12 mouse cellular contexts compared by ENCODE assay signal in genomic region chr10:128742616-128743015, GRCm38 (mm10). TPM values are rescaled to one million over a fixed set of nuclear protein-coding genes. Genes with fewer than 3 reads are reported as not detected.
DNase-seq lines count a peak whose midpoint lies in the region; ATAC-seq and TF ChIP-seq lines count a peak whose summit lies in the region.
"Had no signal": no experiment of that assay in that cellular context is flagged by ENCODE, and none has a peak within 500 bp of the region (broad histone marks: within the 10 kb centered on the region; RNA-seq: fewer than 3 reads in every experiment).

No protein-coding gene starts in this region.

- H3K4me2 ChIP-seq in kidney, postnatal 0 days (ENCODE audit: low read length) = peak overlapping the region; percentile 98
- peak overlapping the region; percentile 74 for H3K4me2 ChIP-seq in CH12.LX (ENCODE audit: insufficient read depth, low read depth, poor library complexity, severe bottlenecking)
- H3K4me2 ChIP-seq in limb, embryonic 12.5 days = peak overlapping the region; percentile 94; the same call in 1 of the 2 replicates

- no peaks in the 10 kb centered on the region for H3K27me3 ChIP-seq in kidney, postnatal 0 days (ENCODE audit: insufficient read depth, low read length)
- peaks cover 3% of the 10 kb centered on the region for H3K27me3 ChIP-seq in CH12.LX (replicated peaks)
- peaks cover 30% of the 10 kb centered on the region for H3K27me3 ChIP-seq in limb, embryonic 12.5 days

- TF ChIP-seq EP300 in CH12.LX (IDR thresholded peaks at IDR 0.05; ENCODE audit: low read length) = no peak

- DNase-seq in kidney, postnatal 0 days (ENCODE audit: low spot score) = no peak
- no peak for DNase-seq in kidney, adult 18-20 months
- DNase-seq in CH12.LX (ENCODE audit: extremely low read depth) = no peak
- DNase-seq in NIH3T3 (ENCODE audit: low read depth) = peak; percentile 12
- DNase-seq in left cerebral cortex, adult 9 months (ENCODE audit: low spot score in 2 of 2) = no peak
- no peak for DNase-seq in layer of hippocampus, adult 18-20 months (ENCODE audit: low spot score in 2 of 2)
- no peak for DNase-seq in left cerebral cortex, adult 2 months (ENCODE audit: extremely low spot score in 1 of 2, low spot score in 2 of 2)
- DNase-seq: adrenal gland, postnatal 14 days; thymus, adult 18-20 months had no signal

- H3K79me2 ChIP-seq in CH12.LX (replicated peaks; ENCODE audit: control insufficient read depth, extremely low read depth, insufficient read depth, poor library complexity, severe bottlenecking) = 0 out of 2 replicates have a peak, but pooled peaks cover 3% of the 10 kb centered on the region

- H3K27ac ChIP-seq in kidney, postnatal 0 days = no peak overlapping the region
- H3K27ac ChIP-seq in CH12.LX (ENCODE audit: insufficient read depth, low read depth) = no peak overlapping the region
- no peak overlapping the region for H3K27ac ChIP-seq in limb, embryonic 12.5 days
- H3K27ac ChIP-seq in left cerebral cortex, adult 2 months = no peak overlapping the region
- H3K27ac ChIP-seq: neural tube, embryonic 12.5 days had no signal

- in situ Hi-C loops in CH12.LX (cut with MboI; ENCODE audit: low pct_ligation_motif_present, low pct_unique_long_range_greater_than_20kb, low sequenced_read_pairs) = no loop called here

- intact Hi-C loops in left cerebral cortex, adult 2 months (cut with DNase I) = no loop called here

- TF ChIP-seq RAD21 in CH12.LX (IDR thresholded peaks at IDR 0.05; ENCODE audit: low read depth, low read length) = no peak

- no peak for TF ChIP-seq POLR2A in CH12.LX (IDR thresholded peaks at IDR 0.05; ENCODE audit: low read depth, low read length)

- no peaks in the 10 kb centered on the region for H3K9me3 ChIP-seq in kidney, postnatal 0 days (replicated peaks; ENCODE audit: low read length)
- no peaks in the 10 kb centered on the region for H3K9me3 ChIP-seq in CH12.LX (replicated peaks; ENCODE audit: low read length)
- H3K9me3 ChIP-seq in limb, embryonic 12.5 days = no peaks in the 10 kb centered on the region
- H3K9me3 ChIP-seq: neural tube, embryonic 12.5 days had no signal

- H3K36me3 ChIP-seq in kidney, postnatal 0 days (ENCODE audit: insufficient read depth, low read length) = no peaks in the 10 kb centered on the region
- H3K36me3 ChIP-seq in CH12.LX (replicated peaks in 1 of 2; ENCODE audit: control insufficient read depth in 1 of 2, insufficient read depth in 1 of 2, low read length in 1 of 2) = no peaks in the 10 kb centered on the region
- no peaks in the 10 kb centered on the region for H3K36me3 ChIP-seq in limb, embryonic 12.5 days
- H3K36me3 ChIP-seq: neural tube, embryonic 12.5 days had no signal

- H3K4me1 ChIP-seq in kidney, postnatal 0 days (replicated peaks; ENCODE audit: insufficient read depth, low read length) = peaks cover 23% of the 10 kb centered on the region
- H3K4me1 ChIP-seq in CH12.LX (ENCODE audit: control insufficient read depth in 1 of 2, insufficient read depth in 2 of 2) = peaks cover 5 to 32% of the 10 kb centered on the region in 2 experiments
- H3K4me1 ChIP-seq in limb, embryonic 12.5 days (replicated peaks) = peaks cover 29% of the 10 kb centered on the region

- TF ChIP-seq CTCF in kidney, postnatal 0 days (IDR thresholded peaks at IDR 0.05; ENCODE audit: low read depth) = no peak
- TF ChIP-seq CTCF in CH12.LX (conservative IDR thresholded peaks at IDR 0.05 in 1 of 2, IDR thresholded peaks at IDR 0.05 in 1 of 2; ENCODE audit: low read depth in 2 of 2, low read length in 2 of 2) = no peak
- TF ChIP-seq CTCF in left cerebral cortex, adult 2 months (IDR thresholded peaks at IDR 0.05) = no peak

- no peak overlapping the region for H3K9ac ChIP-seq in kidney, postnatal 0 days (ENCODE audit: low read depth, low read length)
- H3K9ac ChIP-seq in CH12.LX (ENCODE audit: insufficient read depth, low read depth) = 0 out of 2 replicates have a peak overlapping the region, but pooled peaks have one; percentile 50
- no peak overlapping the region for H3K9ac ChIP-seq in limb, embryonic 12.5 days (replicated peaks)
- H3K9ac ChIP-seq: neural tube, embryonic 12.5 days had no signal

- dilution Hi-C loops in CH12.LX (cut with MboI; ENCODE audit: extremely low pct_ligation_motif_present, extremely low pct_unique_long_range_greater_than_20kb, low sequenced_read_pairs) = no loop called here

- H3K4me3 ChIP-seq in kidney, postnatal 0 days (replicated peaks; ENCODE audit: low read depth, low read length) = peak overlapping the region; percentile 73; the same call in 1 of the 2 replicates
- peak overlapping the region in 2 of 3 experiments; percentile 83 to 84 for H3K4me3 ChIP-seq in CH12.LX (replicated peaks in 1 of 3; ENCODE audit: low read depth in 2 of 3, low read length in 2 of 3, poor library complexity in 1 of 3)
- H3K4me3 ChIP-seq in limb, embryonic 12.5 days (replicated peaks) = peak overlapping the region; percentile 69
- H3K4me3 ChIP-seq in left cerebral cortex, adult 2 months = no peak overlapping the region
- H3K4me3 ChIP-seq: erythroblast, embryonic 14.5 days had no signal

- no peak for ATAC-seq in kidney, postnatal 0 days (replicated peaks; ENCODE audit: low FRiP score, low read depth)
- no peak for ATAC-seq in limb, embryonic 12.5 days (ENCODE audit: insufficient number of reproducible peaks, insufficient read depth, low FRiP score, low TSS enrichment, low read depth)

- 31% methylated on average over 4 of the region's 4 CpGs for WGBS in kidney, postnatal 0 days
- WGBS in limb, embryonic 12.5 days = 28% methylated on average over 4 of the region's 4 CpGs

TF ChIP-seq in CH12.LX, 34 proteins besides CTCF, POLR2A, EP300 and RAD21:
- TF ChIP-seq CHD2 (IDR thresholded peaks at IDR 0.05; ENCODE audit: low read length) (no peak), ZMIZ1 (IDR thresholded peaks at IDR 0.05; ENCODE audit: low read depth, low read length) (no peak), NRF1 (IDR thresholded peaks at IDR 0.05; ENCODE audit: low read depth, low read length) (no peak)

RNA-seq across cellular contexts. Expression of gene Dgka, which starts 2.0 kb away (rescaled TPM):
- polyA plus RNA-seq in kidney, postnatal 0 days (2015; fragmentation: Nextera tagmentation; extraction: Ambion mirVana) = 5.4 and 6.4 TPM in 2 replicates
- 5.9 and 6.6 TPM in 2 replicates for total RNA-seq in CH12.LX (2012; rRNA removed)
- total RNA-seq in CH12.LX (2014; rRNA removed) = 3.4 TPM in 2 replicates
- 9.0 and 9.5 TPM in 2 replicates for polyA plus RNA-seq in CH12.LX (2012; ENCODE audit: insufficient read length, low read depth)
- polyA plus RNA-seq in limb, embryonic 12.5 days (2016; fragmentation: Nextera tagmentation; extraction: Ambion mirVana) = 8.4 and 8.9 TPM in 2 replicates
- 10 to 100 TPM; 10.9 to 12.8 TPM for total RNA-seq in layer of hippocampus, adult 18-20 months (2021)
- total RNA-seq in left cerebral cortex, adult 2 months (2021) = 1 to 10 TPM; 7.4 to 7.9 TPM

RNA-seq across cellular contexts. Expression of gene Pym1, which starts 5.1 kb away (rescaled TPM):
- polyA plus RNA-seq in kidney, postnatal 0 days (2015; fragmentation: Nextera tagmentation; extraction: Ambion mirVana) = 35.0 and 36.3 TPM in 2 replicates
- total RNA-seq in CH12.LX (2012; rRNA removed) (52.8 and 63.1 TPM in 2 replicates), CH12.LX (2014; rRNA removed) (84.9 and 87.8 TPM in 2 replicates)
- 75.6 and 86.6 TPM in 2 replicates for polyA plus RNA-seq in CH12.LX (2012; ENCODE audit: insufficient read length, low read depth)
- polyA plus RNA-seq in limb, embryonic 12.5 days (2016; fragmentation: Nextera tagmentation; extraction: Ambion mirVana) = 54.2 and 55.2 TPM in 2 replicates
- total RNA-seq in layer of hippocampus, adult 18-20 months (2021) = 10 to 100 TPM; 25.1 to 26.2 TPM
- total RNA-seq in left cerebral cortex, adult 2 months (2021) = 10 to 100 TPM; 27.1 to 27.8 TPM

RNA-seq across cellular contexts. Expression of gene Cdk2, which starts 37.8 kb away (rescaled TPM):
- 55.9 and 66.3 TPM in 2 replicates for polyA plus RNA-seq in kidney, postnatal 0 days (2015; fragmentation: Nextera tagmentation; extraction: Ambion mirVana)
- 38.9 and 47.1 TPM in 2 replicates for total RNA-seq in CH12.LX (2012; rRNA removed)
- total RNA-seq in CH12.LX (2014; rRNA removed) = 79.3 and 86.9 TPM in 2 replicates
- polyA plus RNA-seq in CH12.LX (2012; ENCODE audit: insufficient read length, low read depth) = 75.3 and 89.2 TPM in 2 replicates
- 147 and 161 TPM in 2 replicates for polyA plus RNA-seq in limb, embryonic 12.5 days (2016; fragmentation: Nextera tagmentation; extraction: Ambion mirVana)
- total RNA-seq in layer of hippocampus, adult 18-20 months (2021) = 1 to 10 TPM; 1.4 to 2.6 TPM
- total RNA-seq in left cerebral cortex, adult 2 months (2021) = 1 to 10 TPM; 2.2 to 2.6 TPM

RNA-seq across cellular contexts. Expression of gene Pmel, which starts 38.6 kb away (rescaled TPM):
- 1.5 and 2.0 TPM in 2 replicates for polyA plus RNA-seq in kidney, postnatal 0 days (2015; fragmentation: Nextera tagmentation; extraction: Ambion mirVana)
- total RNA-seq in CH12.LX (2012; rRNA removed) = 7.1 and 7.6 TPM in 2 replicates
- total RNA-seq in CH12.LX (2014; rRNA removed) = 5.3 and 5.5 TPM in 2 replicates
- polyA plus RNA-seq in CH12.LX (2012; ENCODE audit: insufficient read length, low read depth) = 8.8 and 9.4 TPM in 2 replicates
- 0.71 and 1.2 TPM in 2 replicates for polyA plus RNA-seq in limb, embryonic 12.5 days (2016; fragmentation: Nextera tagmentation; extraction: Ambion mirVana)
- under 1 TPM; 0.20 to 0.25 TPM for total RNA-seq in layer of hippocampus, adult 18-20 months (2021)
- total RNA-seq in left cerebral cortex, adult 2 months (2021) = under 1 TPM; 0.36 to 0.75 TPM
- polyA plus RNA-seq: erythroblast, embryonic 14.5 days had no signal

RNA-seq across cellular contexts. Expression of gene Rab5b, which starts 46.6 kb away (rescaled TPM):
- 57.9 and 61.7 TPM in 2 replicates for polyA plus RNA-seq in kidney, postnatal 0 days (2015; fragmentation: Nextera tagmentation; extraction: Ambion mirVana)
- total RNA-seq in CH12.LX (2012; rRNA removed) (22.0 and 27.4 TPM in 2 replicates), CH12.LX (2014; rRNA removed) (28.9 and 34.4 TPM in 2 replicates)
- 20.4 and 20.6 TPM in 2 replicates for polyA plus RNA-seq in CH12.LX (2012; ENCODE audit: insufficient read length, low read depth)
- polyA plus RNA-seq in limb, embryonic 12.5 days (2016; fragmentation: Nextera tagmentation; extraction: Ambion mirVana) = 72.7 and 78.2 TPM in 2 replicates
- 100 to 1,000 TPM; 133 to 138 TPM for total RNA-seq in layer of hippocampus, adult 18-20 months (2021)
- total RNA-seq in left cerebral cortex, adult 2 months (2021) = 100 to 1,000 TPM; 123 to 132 TPM

Comparison
In these comparisons a context has a peak if more than half of its experiments do, and no peak if none do; other contexts are left out.
1. RNA of gene Cdk2, which starts 37.8 kb away (total RNA-seq): 38.9 to 86.9 TPM in CH12.LX; 2.2 to 2.6 TPM in left cerebral cortex, adult 2 months and 1.4 to 2.6 TPM in layer of hippocampus, adult 18-20 months; every median in the first group is over 10 times any median in the second.
2. Peak in every context shown above with its lines, with median percentiles within 50 percentile points of each other: H3K4me2 ChIP-seq.